Mouse (Mus musculus): ENCODE measurements at regions not wholly inside any gene's neighbourhood (a gene's known extent, or its start where the extent isn't known, plus 50 kb on each side); places are given as distances from the start of the nearest gene placed in this dataset.

DNA sequence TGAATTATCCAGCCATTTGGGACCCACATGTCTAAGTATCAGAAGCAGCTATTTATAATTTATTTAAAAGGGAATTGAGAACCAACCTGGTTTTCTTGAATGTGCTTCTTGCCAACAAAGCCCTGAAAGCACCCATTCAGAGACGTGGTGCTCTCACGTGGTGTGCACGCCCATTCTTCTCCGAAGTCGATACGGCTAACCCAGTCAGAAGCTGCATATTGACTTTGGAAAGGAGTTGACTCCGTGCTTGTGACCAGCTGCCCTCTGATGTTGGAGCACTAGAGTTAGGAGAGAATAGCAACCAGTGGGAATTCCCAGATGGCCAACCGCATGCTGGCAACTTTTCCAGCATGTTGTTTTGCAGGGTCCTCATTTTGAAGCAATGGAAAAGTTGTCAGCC is 240.2 kb upstream of the Lrtm1 start:
- H3K36me3 ChIP-seq = no peaks in the 10 kb centered on the region
- H3K27ac ChIP-seq = no peak overlapping the region
- no peak for ATAC-seq (ENCODE audit: insufficient read depth, low FRiP score, low read depth)
- no peaks in the 10 kb centered on the region for H3K27me3 ChIP-seq (replicated peaks)
- no peak overlapping the region for H3K9ac ChIP-seq
- no peak overlapping the region for H3K4me3 ChIP-seq (replicated peaks)
- WGBS = 80% methylated on average over 8 of the region's 8 CpGs
- H3K4me2 ChIP-seq = no peak overlapping the region
- no peaks in the 10 kb centered on the region for H3K9me3 ChIP-seq
- no peaks in the 10 kb centered on the region for H3K4me1 ChIP-seq

DNA sequence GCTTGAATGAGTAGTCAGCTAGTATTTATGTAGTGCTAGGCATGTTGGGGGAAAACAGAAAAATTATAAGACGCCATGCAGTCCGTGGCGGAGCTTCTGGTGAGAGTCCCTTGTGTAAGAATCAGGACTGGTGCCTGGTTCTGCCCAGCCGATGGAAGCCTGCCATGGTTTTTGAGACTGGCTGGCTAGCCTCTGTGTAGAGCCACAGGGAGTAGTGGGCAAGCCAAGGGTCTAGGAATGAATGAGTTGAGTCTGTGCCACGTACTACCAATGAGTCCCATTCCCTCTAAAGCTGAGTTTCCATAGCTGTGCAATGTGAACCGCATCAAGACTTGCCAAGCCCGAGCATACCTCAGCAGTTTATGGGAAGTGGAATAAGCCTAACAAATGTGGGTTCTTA is 236.3 kb upstream of the Lrtm1 start:
- no peak for ATAC-seq (ENCODE audit: insufficient read depth, low FRiP score, low read depth)
- no peaks in the 10 kb centered on the region for H3K27me3 ChIP-seq (replicated peaks)
- no peaks in the 10 kb centered on the region for H3K36me3 ChIP-seq
- 89% methylated on average over 7 of the region's 7 CpGs for WGBS
- no peak overlapping the region for H3K4me2 ChIP-seq
- no peaks in the 10 kb centered on the region for H3K9me3 ChIP-seq
- H3K4me3 ChIP-seq (replicated peaks) = no peak overlapping the region
- no peak overlapping the region for H3K27ac ChIP-seq
- H3K4me1 ChIP-seq = no peaks in the 10 kb centered on the region
- no peak overlapping the region for H3K9ac ChIP-seq

DNA sequence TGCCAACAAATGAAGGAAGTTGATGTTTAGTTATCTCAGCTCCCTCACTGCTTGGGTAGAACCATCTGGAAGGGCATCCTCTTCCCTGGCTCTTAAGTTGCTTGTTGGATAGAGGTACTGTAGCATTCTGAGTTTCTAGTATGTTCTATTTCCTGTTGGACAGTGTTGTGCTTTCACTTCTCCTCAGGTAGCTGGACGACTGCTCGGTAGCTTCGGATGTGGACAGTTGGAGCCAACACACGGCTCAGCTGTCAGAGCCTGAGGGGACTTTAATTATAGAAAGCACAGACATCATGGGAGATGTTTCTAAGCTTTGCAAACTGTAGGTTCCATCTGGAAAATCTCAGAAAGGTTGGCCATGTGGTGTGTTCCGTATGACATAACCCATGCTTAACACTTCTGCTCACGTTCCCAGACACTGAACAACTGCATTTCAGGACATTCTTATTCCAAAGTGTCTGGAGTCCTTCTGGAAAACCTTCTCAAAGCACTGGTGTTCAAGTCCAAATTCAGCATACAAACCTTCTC is 233.8 kb upstream of the Lrtm1 start:
- no peak overlapping the region for H3K4me3 ChIP-seq (replicated peaks)
- no peaks in the 10 kb centered on the region for H3K27me3 ChIP-seq (replicated peaks)
- H3K36me3 ChIP-seq = no peaks in the 10 kb centered on the region
- no peak overlapping the region for H3K27ac ChIP-seq
- H3K4me2 ChIP-seq = no peak overlapping the region
- H3K9me3 ChIP-seq = no peaks in the 10 kb centered on the region
- H3K4me1 ChIP-seq = no peaks in the 10 kb centered on the region
- WGBS = 66% methylated on average over 6 of the region's 6 CpGs
- H3K9ac ChIP-seq = no peak overlapping the region
- peak; percentile 60; the same call in 1 of the 2 replicates for ATAC-seq (ENCODE audit: insufficient read depth, low FRiP score, low read depth)

DNA sequence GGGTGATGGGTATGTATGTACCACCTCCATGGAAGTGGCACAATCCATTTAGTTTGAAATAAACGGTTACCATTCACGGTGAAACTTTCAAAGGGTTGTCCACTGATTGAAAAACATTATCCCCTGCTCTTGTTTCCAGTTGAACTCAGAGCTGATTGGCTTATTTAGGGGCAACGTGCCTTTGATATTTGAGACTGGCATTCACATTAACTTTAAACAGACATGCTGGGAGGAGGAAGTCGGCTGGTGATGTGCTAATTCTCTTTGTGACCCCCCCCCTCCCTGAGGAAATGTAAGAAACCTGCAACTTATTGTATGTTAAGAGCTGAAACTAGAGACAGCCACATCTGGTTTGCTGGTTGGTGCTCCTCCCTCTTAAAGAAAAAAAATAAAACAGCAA is 219.7 kb upstream of the Lrtm1 start:
- Histone ChIP-seq H3K9me3 (no peaks in the 10 kb centered on the region), H3K36me3 (no peaks in the 10 kb centered on the region), H3K9ac (no peak overlapping the region), H3K27me3 (replicated peaks) (no peaks in the 10 kb centered on the region; the same call in 1 of the 2 replicates), H3K4me2 (no peak overlapping the region), H3K4me3 (replicated peaks) (no peak overlapping the region), H3K27ac (no peak overlapping the region), H3K4me1 (no peaks in the 10 kb centered on the region)
- ATAC-seq (ENCODE audit: insufficient read depth, low FRiP score, low read depth) = no peak
- 5% methylated on average over 4 of the region's 4 CpGs for WGBS

DNA sequence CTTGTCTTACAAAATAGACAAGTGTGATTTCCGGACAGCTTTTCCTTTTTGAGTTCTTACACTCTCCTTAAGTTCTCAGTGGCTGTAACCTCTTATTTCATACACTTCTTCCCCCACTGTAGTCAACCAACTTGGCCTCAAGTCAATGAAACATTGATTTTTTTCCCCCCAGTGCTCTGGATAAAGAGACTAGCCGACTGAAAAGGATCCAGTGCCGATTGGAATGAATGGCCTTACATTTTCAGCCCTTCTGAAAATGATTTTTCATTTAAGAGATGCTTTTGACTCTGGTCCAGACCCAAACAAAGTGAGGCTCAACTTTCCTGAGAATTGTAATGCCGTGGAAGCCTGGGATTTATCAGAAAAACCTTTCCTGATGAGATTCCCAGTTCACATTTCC is 216.3 kb upstream of the Lrtm1 start:
- no peak overlapping the region for H3K27ac ChIP-seq
- WGBS = 38% methylated on average over 4 of the region's 4 CpGs
- no peak for ATAC-seq (ENCODE audit: insufficient read depth, low FRiP score, low read depth)

DNA sequence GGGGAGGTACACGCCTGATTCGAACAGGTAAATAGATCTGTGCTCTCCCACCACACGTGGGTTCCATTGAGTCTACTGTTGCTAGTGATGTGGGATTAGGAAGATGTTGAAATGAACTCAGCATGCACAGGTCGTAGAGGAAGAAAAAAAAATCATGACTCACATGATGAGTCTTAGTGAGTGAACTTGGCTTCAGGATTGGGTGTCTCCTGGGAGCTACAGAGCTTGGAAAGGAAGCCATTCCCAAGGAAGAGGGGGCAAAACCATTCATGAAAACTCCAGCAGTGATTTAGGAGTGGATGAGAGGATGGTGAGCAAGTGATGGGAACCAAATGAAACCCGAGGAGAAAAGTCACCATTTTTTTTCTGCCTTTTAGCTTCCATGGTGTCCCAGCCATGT is 215.9 kb upstream of the Lrtm1 start:
- no peak for ATAC-seq (ENCODE audit: insufficient read depth, low FRiP score, low read depth)
- Histone ChIP-seq H3K27ac (no peak overlapping the region), H3K4me3 (replicated peaks) (no peak overlapping the region), H3K36me3 (no peaks in the 10 kb centered on the region), H3K4me2 (no peak overlapping the region), H3K9me3 (no peaks in the 10 kb centered on the region), H3K4me1 (no peaks in the 10 kb centered on the region), H3K9ac (no peak overlapping the region), H3K27me3 (replicated peaks) (no peaks in the 10 kb centered on the region; the same call in 1 of the 2 replicates)
- WGBS = 67% methylated on average over 5 of the region's 5 CpGs

More for the DNA sequence above, 216.3 kb upstream of the Lrtm1 start:
- no peaks in the 10 kb centered on the region for H3K9me3 ChIP-seq
- no peak overlapping the region for H3K9ac ChIP-seq
- H3K4me3 ChIP-seq (replicated peaks) = no peak overlapping the region
- no peaks in the 10 kb centered on the region for H3K4me1 ChIP-seq
- H3K36me3 ChIP-seq = no peaks in the 10 kb centered on the region
- H3K27me3 ChIP-seq (replicated peaks) = no peaks in the 10 kb centered on the region; the same call in 1 of the 2 replicates
- H3K4me2 ChIP-seq = no peak overlapping the region

DNA sequence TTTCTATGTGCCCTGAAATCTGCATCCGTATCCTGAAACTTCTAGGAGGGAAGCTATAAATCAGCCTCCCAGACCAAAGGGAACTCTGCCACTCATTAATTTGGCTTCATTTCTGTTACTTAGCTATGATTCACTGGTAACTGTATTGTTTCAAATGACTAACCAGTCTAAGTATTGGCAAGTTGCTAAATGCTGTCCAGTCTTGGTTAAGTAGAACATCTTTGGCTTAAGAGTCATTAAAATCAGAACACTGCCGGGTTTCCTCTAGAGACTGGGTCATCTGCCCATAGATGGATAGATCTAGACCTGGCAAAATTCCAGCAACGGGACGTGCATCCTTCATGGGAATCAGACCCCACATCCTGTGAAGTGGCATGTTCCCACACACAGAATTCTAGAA is 209.9 kb upstream of the Lrtm1 start:
- no peak overlapping the region for H3K4me3 ChIP-seq (replicated peaks)
- H3K9ac ChIP-seq = no peak overlapping the region
- H3K9me3 ChIP-seq = no peaks in the 10 kb centered on the region
- H3K27me3 ChIP-seq (replicated peaks) = no peaks in the 10 kb centered on the region
- no peaks in the 10 kb centered on the region for H3K36me3 ChIP-seq
- ATAC-seq (ENCODE audit: insufficient read depth, low FRiP score, low read depth) = no peak
- H3K4me1 ChIP-seq = no peaks in the 10 kb centered on the region
- no peak overlapping the region for H3K4me2 ChIP-seq
- H3K27ac ChIP-seq = no peak overlapping the region
- 71% methylated on average over 4 of the region's 4 CpGs for WGBS

DNA sequence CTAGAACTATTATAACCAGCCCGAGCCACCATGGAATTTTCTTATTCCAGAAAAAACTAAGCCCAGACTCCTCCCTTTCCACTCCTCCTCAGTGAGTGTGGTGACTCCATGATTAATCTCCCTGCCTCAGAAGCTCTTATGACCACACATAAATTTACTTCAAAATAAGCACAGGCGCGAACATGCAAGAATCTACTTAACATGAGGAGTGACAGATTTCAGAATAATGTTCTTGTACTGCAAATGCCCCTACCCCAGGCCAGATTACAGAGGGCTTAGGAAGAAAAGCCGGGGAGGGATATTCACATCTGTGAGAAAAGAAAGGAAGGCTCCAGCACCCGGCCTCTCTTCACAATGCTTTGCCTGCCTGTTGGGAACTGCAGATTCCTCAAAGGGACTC is 208.7 kb upstream of the Lrtm1 start:
- H3K27ac ChIP-seq = no peak overlapping the region
- no peaks in the 10 kb centered on the region for H3K27me3 ChIP-seq (replicated peaks)
- H3K9ac ChIP-seq = no peak overlapping the region
- H3K4me1 ChIP-seq = no peaks in the 10 kb centered on the region
- H3K4me3 ChIP-seq (replicated peaks) = no peak overlapping the region
- H3K4me2 ChIP-seq = no peak overlapping the region
- WGBS = 37% methylated on average over 5 of the region's 5 CpGs
- ATAC-seq (ENCODE audit: insufficient read depth, low FRiP score, low read depth) = no peak
- no peaks in the 10 kb centered on the region for H3K9me3 ChIP-seq
- no peaks in the 10 kb centered on the region for H3K36me3 ChIP-seq

DNA sequence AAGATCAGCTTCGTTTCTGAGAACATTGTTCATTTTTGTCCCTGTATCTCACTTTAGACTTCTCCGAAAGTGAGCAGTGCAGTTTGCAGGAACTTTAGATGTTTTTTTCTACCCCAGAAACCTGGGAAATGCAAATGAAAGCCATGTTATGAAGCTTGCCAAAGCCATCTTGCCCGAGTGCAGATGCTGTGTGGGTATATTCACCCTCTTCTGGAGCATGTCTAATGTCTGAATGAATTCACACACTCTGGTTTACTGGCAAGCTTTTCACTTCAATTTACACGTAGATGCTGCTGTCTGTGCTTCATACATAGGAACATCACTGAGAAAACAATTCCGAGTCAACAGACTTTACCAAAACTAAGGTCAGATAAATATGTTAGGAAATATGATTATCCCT is 197.0 kb upstream of the Lrtm1 start:
- Histone ChIP-seq H3K4me1 (no peaks in the 10 kb centered on the region), H3K36me3 (no peaks in the 10 kb centered on the region), H3K4me2 (no peak overlapping the region), H3K27me3 (replicated peaks) (no peaks in the 10 kb centered on the region), H3K9ac (no peak overlapping the region), H3K4me3 (replicated peaks) (no peak overlapping the region), H3K27ac (no peak overlapping the region), H3K9me3 (no peaks in the 10 kb centered on the region)
- no peak for ATAC-seq (ENCODE audit: insufficient read depth, low FRiP score, low read depth)
- 83% methylated on average over 5 of the region's 5 CpGs for WGBS

DNA sequence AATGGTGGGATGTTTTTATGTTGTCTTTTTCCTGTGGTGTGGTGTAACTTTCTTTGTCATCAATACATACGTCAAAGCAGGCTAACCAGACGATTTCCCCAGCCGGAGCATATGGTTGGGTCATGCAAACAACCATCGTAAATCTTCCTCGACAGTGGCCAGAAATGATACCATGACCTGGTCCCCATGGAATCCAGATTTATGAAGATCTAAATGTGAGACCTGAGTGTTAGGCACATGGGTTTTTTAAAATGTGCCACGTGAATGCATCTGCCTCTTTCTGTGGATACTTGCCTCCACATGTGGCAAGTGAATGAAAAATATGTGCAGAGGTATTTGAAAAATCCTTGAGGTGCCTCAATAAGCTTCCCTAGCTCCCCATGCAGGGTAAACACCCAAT is 190.8 kb upstream of the Lrtm1 start:
- no peaks in the 10 kb centered on the region for H3K4me1 ChIP-seq
- 44% methylated on average over 6 of the region's 6 CpGs for WGBS
- no peak for ATAC-seq (ENCODE audit: insufficient read depth, low FRiP score, low read depth)
- no peaks in the 10 kb centered on the region for H3K27me3 ChIP-seq (replicated peaks)
- H3K36me3 ChIP-seq = no peaks in the 10 kb centered on the region
- H3K27ac ChIP-seq = no peak overlapping the region
- no peak overlapping the region for H3K4me3 ChIP-seq (replicated peaks)
- H3K9ac ChIP-seq = no peak overlapping the region
- H3K4me2 ChIP-seq = no peak overlapping the region
- no peaks in the 10 kb centered on the region for H3K9me3 ChIP-seq

DNA sequence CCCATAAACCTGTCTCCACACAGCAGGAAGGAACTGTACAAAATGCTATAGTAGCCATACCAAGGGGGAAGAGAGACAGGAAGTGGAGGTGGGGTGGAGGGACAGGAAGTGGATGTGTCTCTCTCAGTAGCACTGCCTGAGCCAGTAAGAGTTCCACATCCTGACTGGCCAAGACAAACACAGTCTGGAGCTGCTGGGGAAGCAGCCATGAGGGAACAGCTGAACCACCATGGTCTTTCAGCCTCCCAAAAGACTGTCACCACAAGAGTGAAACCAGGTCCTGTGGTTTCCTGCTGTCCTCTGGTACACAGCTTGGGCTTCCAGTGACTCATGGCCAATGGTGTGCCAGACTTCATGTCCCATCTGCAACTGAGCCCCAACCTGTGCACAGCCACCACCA is 180.9 kb upstream of the Lrtm1 start:
- no peaks in the 10 kb centered on the region for H3K36me3 ChIP-seq
- no peak overlapping the region for H3K4me3 ChIP-seq (replicated peaks)
- no peaks in the 10 kb centered on the region for H3K9me3 ChIP-seq
- H3K27me3 ChIP-seq (replicated peaks) = no peaks in the 10 kb centered on the region
- no peak overlapping the region for H3K27ac ChIP-seq
- H3K4me2 ChIP-seq = no peak overlapping the region
- H3K9ac ChIP-seq = no peak overlapping the region
- no peak for ATAC-seq (ENCODE audit: insufficient read depth, low FRiP score, low read depth)
- no peaks in the 10 kb centered on the region for H3K4me1 ChIP-seq

DNA sequence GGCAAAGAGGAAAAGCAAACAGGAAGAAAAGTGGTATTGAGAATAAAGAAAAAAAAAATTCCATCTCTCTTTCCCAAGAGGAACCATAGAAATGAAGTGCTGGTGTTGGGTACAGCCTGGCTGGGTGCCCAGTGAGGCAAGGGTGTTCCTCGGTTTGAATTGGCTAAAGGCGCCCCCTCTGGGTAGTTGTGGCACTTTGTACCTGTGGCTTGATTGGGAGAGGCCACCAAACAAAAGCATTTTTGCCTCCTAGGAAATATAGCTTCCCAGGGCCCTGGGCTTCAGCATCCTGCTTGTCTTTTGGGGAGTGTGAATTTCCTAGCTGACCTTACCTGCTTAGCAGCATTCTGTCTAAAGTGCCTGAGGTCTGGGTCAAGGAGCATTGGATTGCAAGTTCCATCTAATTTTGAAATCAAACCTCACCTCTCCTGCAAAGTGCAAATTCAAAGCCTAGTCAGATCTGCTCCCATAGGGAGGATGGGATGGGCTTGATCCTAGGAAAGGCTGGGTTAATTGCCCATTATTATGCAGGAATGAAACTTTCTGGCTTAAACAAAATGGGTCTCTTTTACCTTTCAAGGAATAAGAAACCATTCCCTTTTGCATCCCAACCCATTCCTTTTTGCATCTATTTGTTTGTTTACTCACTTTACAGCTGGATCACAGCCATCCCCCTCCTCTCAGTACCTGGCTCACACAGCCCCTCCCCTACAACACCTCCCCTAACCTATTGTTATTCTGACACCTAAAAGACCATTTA is 169.0 kb upstream of the Lrtm1 start:
- Histone ChIP-seq H3K9me3 (no peaks in the 10 kb centered on the region), H3K9ac (no peak overlapping the region), H3K27me3 (replicated peaks) (no peaks in the 10 kb centered on the region), H3K4me2 (no peak overlapping the region), H3K36me3 (no peaks in the 10 kb centered on the region), H3K27ac (no peak overlapping the region), H3K4me3 (replicated peaks) (no peak overlapping the region), H3K4me1 (no peaks in the 10 kb centered on the region)
- ATAC-seq (ENCODE audit: insufficient read depth, low FRiP score, low read depth) = no peak
- WGBS = 24% methylated on average over 2 of the region's 2 CpGs

Measured in stomach, embryonic 15.5 days (tissue).